Mouse (Mus musculus) heart, postnatal 0 days (tissue): ENCODE measurements at regions not wholly inside any gene's neighbourhood (a gene's known extent, or its start where the extent isn't known, plus 50 kb on each side); places are given as distances from the start of the nearest gene placed in this dataset.

ENCODE experiments used
- CTCF ChIP-seq: IDR thresholded peaks from 2 replicates; pipeline ENCODE4 v1.5.1; 2016; ENCODE audit warnings: antibody characterized with exemption, control low read depth, low read depth
- EP300 ChIP-seq: IDR thresholded peaks from 2 replicates; pipeline ENCODE4 v1.6.1; 2016; ENCODE audit warnings: antibody characterized with exemption, low read depth

DNA sequence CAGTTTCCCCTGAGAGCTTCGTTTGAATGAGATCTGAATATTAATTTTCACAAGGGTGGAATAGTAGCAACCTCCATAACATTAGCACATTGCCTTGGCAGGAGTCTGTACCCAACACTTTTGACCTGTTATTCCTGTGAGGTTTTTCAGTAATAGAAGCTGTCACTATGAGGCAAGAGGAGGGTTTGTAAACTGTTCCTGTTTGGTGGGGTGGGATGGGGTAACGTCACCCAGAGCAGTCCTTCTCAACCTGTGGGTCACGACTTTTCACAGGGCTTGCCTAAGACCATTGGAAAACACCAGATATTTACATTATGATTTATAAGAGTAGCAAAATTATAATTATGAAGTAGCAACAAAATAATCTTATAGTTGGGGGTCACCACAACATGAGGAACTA is 147.4 kb downstream of the Pik3r1 start:
- TF ChIP-seq CTCF (no peak), EP300 (no peak)
